Mouse (Mus musculus): ENCODE data around the gene Gm49630. TPM values are rescaled to one million over a fixed set of nuclear protein-coding genes. Genes with fewer than 3 reads are reported as not detected.
A peak's percentile ranks its signal among the peaks of the same experiment; 100 is the strongest.
"Not testable (repeated sequence)": the region's sequence is repeated elsewhere in the genome, so short reads cannot be mapped to it uniquely, and the experiment has no call there.

The Gm49630 gene
- total RNA-seq, 4 experiments from 2014 or later: not detected

DNA sequence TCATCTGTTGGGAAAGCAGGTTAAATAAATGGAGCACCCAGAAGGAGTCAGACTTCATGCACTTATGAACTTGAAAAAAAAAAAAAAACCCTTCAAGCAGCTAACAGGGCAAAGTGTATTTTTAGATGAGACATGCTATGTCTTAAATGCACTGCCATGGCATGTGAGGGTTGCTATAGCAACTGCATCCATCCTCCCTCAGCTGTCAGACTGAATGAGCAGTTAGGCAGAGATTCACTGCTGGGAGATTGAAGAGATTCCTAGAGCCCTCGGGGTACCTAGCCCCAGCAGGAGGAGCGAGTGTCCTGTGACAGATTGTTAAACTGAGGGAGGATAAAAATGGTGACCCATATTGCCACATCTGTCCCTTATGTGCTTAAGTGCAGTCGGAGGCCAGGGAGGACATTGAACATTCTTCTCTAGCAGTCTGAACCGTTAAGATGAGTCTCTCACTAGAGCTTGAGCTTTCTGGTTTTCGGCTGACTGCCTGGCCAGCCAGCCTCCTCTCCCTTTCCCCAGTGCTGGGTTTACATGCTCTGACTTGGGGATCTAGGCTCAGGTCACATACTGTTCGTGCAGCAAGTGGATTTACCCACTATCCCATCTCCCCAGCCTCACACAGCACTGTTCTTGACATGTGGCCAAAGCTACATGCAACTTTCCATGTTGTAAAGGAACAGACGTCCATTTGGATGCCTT lies 5.0 kb downstream of the Gm49630 start:
- DNase-seq (ENCODE audit: low spot score in 2 of 2): peak in 1 of 2 experiments; percentile 18

DNA sequence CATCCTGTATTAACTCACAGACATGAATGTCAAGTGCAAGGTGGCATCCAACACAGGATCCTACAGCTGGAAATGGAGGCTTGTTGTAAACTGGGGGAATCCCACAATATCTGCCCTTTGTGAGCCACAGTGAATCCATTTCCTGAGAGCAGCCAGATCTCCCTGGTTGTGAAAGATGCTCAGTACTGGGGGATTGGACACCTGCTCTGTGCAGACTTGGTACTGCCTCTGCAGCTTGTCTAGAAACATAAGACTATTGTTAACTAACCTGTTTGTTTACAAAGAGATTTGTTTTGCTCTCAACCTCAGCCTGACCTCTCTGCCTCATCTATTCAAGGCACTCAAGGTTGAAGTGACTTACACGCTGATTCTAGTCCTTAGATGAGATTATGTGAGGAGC lies 5.5 kb downstream of the Gm49630 start:
- DNase-seq (ENCODE audit: low spot score in 2 of 2): not testable (repeated sequence)

DNA sequence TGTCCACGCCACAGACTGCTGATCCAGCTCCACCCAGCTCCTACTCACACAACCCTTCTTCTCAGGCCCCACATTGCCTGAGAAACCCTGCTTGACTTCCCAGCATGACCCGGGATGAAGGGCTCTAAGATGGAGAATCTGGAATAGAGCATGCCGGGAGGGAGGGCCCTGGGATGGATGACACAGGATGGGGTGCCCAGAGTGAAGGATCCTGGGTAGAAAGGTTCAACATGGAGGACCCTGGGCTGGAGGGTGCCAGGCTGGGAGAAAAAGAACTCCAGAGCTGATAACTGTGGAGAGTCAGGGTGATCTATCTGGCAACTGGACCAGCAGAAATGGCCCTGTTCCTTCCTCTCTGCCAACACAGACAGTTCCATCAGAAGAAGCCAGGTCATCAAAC lies 6.2 kb downstream of the Gm49630 start:
- DNase-seq (ENCODE audit: low spot score in 2 of 2): not testable (repeated sequence)

DNA sequence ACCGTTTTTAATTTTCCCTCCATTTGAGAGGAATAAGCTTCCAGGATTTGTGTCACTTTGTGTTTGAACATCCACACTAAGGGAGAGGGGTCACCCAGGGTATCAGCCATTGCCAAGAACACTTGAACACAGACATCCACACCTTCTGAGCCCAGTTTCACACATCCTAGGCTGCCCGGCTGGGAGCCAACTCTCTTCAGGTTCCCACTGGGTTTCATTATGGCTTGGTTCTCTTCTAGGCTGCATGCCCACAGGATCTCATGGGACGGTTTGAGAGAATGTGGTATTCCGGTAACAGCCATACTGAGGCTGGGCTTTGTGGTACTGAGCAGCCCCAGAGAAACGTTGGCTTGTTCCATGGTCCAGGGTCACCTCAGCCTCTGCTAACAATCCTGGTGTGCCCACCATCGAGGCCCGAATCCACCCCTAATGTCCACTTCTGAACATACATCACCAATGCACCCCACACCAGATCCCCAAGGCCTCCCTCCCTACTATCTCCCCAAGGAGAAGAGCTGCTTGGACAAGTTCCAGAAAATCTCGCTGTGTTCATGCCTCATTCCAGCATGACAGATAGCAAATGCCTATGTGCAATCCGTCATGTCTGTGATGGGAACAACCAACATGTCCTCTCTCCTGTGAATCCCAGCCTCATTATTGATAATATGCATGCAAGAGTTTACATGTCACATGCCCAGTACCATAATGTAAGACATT lies 10.9 kb downstream of the Gm49630 start:
- peak in 1 of 2 experiments; percentile 16 for DNase-seq (ENCODE audit: low spot score in 2 of 2)

DNA sequence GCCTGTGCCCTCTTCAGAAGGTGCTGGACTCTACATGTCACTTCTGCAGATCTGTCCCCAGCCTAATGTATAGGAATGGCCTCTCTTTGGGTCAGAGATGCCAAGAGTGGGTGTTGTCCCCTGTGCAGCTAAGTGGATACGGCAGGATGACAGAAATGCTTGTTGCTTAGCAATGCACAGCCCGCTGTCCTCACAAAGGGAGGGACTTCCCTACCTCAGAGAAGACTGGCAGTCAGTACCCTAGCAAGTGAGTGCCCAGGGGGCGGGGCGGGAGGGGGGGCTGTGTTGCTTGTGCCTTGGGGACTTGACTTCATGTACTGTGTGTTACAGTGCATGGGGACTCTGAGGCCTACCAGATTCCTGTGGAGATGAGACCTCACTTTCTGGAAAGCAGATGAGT lies 12.0 kb downstream of the Gm49630 start:
- DNase-seq (ENCODE audit: low spot score in 2 of 2): not testable (repeated sequence)

DNA sequence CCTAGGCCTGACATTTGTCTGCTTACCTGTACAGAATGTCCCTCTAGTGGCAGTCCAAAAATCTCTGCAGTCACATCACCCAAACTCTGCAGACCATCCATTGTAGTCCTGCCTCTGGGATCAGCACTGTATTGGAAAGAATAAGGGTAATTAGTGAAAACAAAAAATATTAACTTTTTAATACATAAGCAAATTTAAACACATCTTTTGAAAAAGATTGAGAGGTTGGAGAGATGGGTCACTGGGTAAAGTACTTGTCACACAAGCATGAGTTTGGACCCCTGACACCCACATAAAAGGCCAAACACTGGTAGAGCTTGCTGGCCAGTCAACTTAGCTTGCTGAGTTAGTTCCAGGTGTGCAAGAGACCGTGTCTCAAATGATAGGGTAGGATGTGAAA lies 19.2 kb downstream of the Gm49630 start, which contains the start of gene Ttll2:
TSS of gene Ttll2 (minus strand) at position 101 of the 400 bp plus-strand sequence.
- DNase-seq (ENCODE audit: low spot score in 2 of 2): not testable (repeated sequence)

DNA sequence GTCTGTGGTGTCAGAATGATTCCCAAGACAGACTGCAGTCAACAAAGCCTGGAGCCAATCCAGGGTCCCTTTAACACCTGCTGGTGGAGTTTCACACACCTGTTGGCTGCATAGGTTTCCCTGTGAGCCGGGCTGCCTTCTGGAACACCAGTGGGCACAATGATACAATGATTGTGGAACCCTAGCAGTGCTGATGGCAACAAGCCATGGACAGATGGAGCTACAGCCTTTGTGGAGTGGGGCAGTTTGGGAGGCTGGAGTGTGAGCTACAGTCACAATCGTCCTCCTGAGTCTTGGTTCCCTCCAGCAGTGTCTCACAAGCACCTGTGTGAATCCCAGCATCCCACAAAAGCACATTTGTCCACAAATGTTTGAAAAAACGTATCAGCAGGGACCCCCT lies 23.0 kb downstream of the Gm49630 start:
- not testable (repeated sequence) for DNase-seq (ENCODE audit: low spot score in 2 of 2)

DNA sequence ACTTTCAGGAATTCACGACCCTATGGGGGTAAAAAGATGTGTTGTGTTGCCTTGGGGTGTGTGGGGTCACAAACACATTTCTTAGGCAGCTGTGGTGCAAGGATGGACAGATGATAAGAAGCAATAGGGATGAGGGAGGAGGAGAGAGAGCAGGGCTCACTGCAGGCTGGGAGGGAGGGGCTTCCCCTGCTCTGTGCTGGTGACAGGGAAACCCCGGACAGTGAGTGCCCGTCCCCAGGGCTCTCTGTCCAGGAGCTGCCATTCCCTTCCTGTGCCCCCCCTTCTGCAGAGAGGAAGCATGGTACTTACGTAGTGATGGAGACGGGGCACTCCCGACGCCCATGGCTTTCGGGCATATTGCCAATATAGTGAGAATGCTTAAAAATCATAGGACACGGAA lies 34.4 kb downstream of the Gm49630 start:
- DNase-seq (ENCODE audit: low spot score in 2 of 2): not testable (repeated sequence)

DNA sequence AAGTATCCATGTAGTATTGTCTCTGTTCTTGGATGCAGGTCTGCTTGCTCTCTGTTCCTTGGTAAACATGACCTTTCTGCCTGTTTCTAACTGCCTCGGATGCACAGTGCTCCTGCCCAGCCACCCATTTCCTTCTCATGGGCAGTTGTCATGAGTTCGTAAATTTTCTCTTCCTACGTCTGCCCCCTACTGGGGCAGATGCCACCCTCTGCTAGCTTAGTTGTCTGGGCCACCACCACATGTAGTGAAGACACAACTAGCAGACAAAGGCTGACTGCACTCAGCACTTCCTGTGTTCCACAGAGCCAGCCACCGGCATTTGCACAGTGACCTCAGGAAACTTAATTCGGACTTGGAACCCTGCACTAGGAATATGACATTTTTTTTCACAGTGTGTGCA lies 39.0 kb downstream of the Gm49630 start:
- DNase-seq (ENCODE audit: low spot score in 2 of 2): not testable (repeated sequence)

DNA sequence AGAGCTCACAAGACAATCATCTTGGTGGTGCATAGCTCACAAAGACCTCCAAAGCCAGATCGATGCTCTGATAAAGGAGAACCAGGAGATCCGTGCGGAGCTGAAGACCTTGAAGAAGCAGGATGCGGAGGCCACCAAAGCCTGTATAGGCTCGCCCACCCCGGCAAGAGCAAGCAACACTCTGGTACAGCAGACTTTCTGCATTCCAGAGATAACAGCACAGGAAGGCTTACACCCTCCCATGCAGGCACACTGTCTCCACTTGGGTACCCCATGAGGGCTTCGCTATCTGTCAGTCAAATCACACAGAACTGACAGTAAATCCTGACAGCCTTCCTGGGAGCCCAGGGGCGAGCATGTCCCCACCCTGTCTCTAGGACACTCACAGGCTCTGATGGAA lies 45.4 kb downstream of the Gm49630 start:
- DNase-seq (ENCODE audit: low spot score in 2 of 2): not testable (repeated sequence)

DNA sequence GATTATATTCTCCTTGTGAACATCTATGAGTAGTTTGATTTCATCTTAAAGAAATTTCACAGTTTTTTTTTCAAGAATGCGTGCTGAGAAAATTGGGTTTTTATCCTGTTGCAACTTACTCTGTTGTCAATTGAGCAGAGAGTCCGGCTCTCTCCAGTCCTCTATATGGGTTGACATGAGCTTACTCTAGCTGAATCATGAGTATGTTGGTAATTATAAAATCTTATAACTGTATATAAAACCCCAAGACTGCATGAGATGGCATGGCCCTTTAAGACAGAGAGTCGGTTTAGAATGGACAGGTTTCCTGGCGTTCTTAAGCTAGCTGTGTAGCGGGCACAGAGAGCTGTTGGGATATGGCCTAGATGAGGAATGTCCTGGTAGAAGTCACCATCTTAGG lies 47.4 kb downstream of the Gm49630 start, which contains the start of gene Tcp10a:
TSS of gene Tcp10a (plus strand) at position 301 of the 400 bp plus-strand sequence.
- not testable (repeated sequence) for DNase-seq (ENCODE audit: low spot score in 2 of 2)

DNA sequence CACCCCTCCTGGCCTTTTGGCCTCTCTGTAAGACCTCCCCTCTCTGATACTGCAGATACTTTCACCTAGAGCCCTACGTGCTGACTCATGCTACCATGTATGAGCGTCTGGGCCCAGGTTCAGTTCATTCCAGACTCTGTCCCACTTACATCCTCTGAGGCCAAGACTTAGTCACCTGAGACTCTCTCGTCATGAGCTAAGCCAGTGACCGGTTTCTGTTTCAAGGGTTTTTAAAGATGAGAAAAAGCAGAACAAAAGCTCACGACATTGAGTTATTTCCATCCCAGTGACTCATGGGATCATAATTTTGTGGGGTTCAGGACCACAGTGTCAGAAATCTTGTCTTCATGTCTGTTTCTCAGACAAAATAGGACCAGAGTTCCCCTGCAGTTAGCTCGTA lies 52.0 kb downstream of the Gm49630 start:
- not testable (repeated sequence) for DNase-seq (ENCODE audit: low spot score in 2 of 2)

DNA sequence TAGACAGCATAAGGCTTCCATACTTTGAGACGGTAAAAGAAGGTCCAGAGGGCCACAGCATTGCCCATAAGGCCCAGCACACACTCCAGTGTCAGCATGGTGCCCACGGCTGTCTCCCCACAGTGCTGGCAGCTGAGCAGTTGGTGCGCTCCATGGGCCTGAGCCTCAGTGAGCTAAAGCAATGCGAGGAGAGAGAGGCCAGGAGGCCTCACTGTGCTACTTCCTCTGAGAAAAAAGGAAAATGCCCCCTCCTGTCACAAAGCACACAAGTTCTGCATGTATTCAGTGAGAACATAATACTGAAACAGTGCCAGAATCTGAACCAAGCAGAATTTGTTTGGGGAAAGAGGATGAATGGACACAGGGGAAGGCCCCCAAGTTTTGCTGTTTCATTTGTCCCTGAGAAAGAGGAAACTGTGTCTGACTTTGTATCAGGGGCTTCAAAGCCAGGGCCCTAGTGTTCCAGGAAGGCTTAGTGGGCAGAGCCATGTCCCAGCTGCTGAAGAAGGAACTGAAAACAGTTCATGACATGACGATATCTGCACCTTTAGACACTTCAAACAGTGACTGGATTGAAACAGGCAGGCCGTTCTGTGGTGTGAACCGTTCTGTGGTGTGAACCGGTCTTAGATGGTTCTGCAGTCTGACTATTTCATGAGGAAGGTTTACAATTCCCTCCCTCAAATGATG lies 55.9 kb downstream of the Gm49630 start:
- DNase-seq (ENCODE audit: low spot score in 2 of 2): not testable (repeated sequence)

DNA sequence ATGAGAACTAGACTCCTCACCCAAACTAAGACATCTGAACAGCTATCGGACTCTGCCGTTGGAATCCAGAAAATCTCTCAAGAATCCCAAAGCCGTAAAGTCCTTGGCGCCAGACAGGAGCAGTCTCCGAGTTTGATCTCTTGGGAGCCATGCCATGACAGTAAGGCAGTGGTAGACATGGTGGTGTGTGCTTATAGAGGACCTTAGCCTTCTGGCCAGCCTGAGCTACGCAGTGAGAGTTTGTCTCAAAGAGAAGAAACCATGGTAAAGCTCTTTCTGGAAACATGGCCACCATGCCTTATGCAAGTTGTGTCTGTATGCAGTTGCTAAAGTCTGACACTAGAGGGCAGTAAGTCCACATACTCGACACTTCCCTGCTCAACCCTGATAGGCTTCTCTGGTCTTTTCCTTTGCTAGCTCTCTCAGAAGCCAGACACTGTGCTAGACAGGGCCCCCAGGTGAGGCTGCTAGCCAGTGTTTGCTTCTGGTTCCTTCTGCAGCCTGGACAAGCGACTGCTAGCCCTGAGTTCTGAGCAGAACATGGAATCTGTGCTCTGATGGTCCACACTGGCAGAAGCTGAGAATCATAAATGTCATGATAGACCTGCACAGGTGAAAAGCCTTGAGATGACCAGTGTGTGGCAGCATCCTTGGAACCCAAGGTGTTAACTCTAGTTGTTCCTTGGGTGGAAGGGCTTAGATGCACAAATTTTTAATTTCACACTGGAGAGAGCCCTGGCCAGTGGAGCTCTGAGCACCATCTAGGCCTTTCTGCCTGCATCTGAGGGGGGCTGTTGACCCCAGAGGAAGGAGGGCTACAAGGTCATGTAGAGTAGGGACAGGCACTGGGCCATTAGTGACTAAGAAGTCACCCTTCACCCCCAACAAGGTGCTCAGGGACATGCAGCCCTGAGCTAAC lies 65.2 kb downstream of the Gm49630 start:
- DNase-seq (ENCODE audit: low spot score in 2 of 2): not testable (repeated sequence)

Other genes with a start within 250 kb of the Gm49630 start
- gene Rps6ka2, start 201.9 kb downstream of the Gm49630 start, total RNA-seq (2022): 10 to 100 TPM; 49.6 to 57.2 (median 50.4) TPM
- gene Tcp10a, start 47.3 kb downstream of the Gm49630 start, total RNA-seq (2022): under 1 TPM in 1 of 4 experiments, not detected in 3; 0.27 TPM
- gene Ttll2, start 19.3 kb downstream of the Gm49630 start, total RNA-seq (2022): not detected
- under 1 TPM in 1 of 4 experiments, not detected in 3; 0.17 TPM for gene Unc93a2, start 13.5 kb upstream of the Gm49630 start, total RNA-seq (2022)